Mouse (Mus musculus) ES-E14 (cell line): ENCODE measurements around the gene Gm16181.

Source experiments
- CHD2 ChIP-seq: IDR thresholded peaks from 2 replicates; pipeline ENCODE4 v1.6.1; 2014; ENCODE audit warnings: mild to moderate bottlenecking, low read depth, low read length, inconsistent platforms
- MAFK ChIP-seq: IDR thresholded peaks from 2 replicates; pipeline ENCODE4 v1.6.1; 2014; ENCODE audit warnings: mild to moderate bottlenecking, low read depth, low read length, inconsistent platforms; ENCODE audit not compliant: insufficient read depth
- ZC3H11A ChIP-seq: IDR thresholded peaks from 2 replicates; pipeline ENCODE4 v1.6.1; 2012; ENCODE audit warnings: low read depth, mild to moderate bottlenecking, inconsistent platforms, low read length, borderline replicate concordance

DNA sequence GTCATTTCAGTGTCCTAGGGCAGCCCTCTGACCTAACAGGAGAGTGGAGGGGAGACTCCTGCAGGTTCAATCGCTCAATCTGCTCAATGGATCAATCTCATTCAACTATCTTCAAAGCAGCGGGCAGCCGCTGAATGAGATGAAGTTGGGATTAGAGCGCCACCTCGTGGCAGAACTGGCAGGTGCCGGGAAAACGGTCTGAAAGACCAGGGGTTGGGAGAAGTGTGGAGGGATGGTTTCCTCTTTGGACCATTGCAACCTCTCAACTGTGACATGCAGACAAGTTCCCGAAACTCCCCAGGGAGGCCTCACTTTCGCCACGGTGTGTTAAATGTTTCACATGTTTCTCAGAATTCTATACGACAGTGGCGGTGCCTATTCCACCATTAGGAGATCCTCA is 11.4 kb downstream of the Gm16181 start:
- TF ChIP-seq ZC3H11A, result peak; percentile 74
- TF ChIP-seq CHD2, result no peak
- TF ChIP-seq MAFK, result no peak
